Mouse (Mus musculus) cerebral cortex, adult 2 months (tissue): Measurements from ENCODE around the gene Fam71a.

Experiments used
- WGBS: fragments of 180-500 bp; shearing (Covaris S2); methylation state at CpG from one replicate; pipeline ENCODE4 v1.1.7; 2018; 5-methylcytosine and 5-hydroxymethylcytosine counted together

Gene Fam71a

GRCm38 (mm10) chr1:191181469-191182259 is 17.0 kb upstream of the Fam71a start:
- WGBS: 50% methylated on average over 12 of the region's 12 CpGs

GRCm38 (mm10) chr1:191180397-191180796 is 15.8 kb upstream of the Fam71a start:
- WGBS: 78% methylated on average over 4 of the region's 4 CpGs

- 71% methylated on average over 2 of the region's 2 CpGs for WGBS
Observed at GRCm38 (mm10) chr1:191179846-191180245, 15.2 kb upstream of the Fam71a start.

DNA sequence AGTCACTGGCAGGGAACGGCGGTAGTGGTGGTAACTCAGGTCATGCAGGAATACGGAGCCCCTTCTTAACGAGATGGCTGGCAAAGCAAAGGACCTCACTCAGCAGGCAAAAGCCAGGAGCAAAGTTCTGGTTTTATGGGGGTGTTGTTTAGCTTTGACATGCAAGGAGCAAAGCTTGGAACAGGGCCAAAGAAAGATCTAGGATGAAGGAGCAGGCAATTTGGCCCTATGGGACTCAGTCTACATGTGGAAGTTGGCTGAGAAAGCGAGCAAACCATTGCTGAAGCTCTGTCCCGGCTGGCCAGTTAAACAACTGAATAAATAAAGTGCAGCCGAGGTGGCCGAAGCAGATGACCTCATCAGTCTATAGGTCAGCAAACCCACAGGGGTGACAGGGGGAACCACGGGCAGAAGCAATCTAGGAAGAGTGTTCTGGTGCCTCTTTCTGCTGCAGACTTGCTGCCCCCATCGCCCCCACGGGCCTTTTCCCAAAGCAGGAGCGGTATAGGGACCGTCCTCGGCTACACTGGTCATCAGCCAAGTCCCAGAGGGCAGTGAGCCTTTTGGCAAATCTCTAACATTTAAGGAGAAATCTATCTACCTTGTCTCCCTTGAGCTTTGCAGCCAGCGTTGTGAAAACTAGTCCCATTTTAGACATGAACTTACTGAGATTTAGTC is 14.0 kb upstream of the Fam71a start:
- WGBS: 61% methylated on average over 15 of the region's 15 CpGs

GRCm38 (mm10) chr1:191176887-191177286 is 12.3 kb upstream of the Fam71a start:
- 94% methylated on average over 7 of the region's 7 CpGs for WGBS

GRCm38 (mm10) chr1:191172487-191172886 is 7.9 kb upstream of the Fam71a start:
- 16% methylated on average over 6 of the region's 6 CpGs for WGBS

DNA sequence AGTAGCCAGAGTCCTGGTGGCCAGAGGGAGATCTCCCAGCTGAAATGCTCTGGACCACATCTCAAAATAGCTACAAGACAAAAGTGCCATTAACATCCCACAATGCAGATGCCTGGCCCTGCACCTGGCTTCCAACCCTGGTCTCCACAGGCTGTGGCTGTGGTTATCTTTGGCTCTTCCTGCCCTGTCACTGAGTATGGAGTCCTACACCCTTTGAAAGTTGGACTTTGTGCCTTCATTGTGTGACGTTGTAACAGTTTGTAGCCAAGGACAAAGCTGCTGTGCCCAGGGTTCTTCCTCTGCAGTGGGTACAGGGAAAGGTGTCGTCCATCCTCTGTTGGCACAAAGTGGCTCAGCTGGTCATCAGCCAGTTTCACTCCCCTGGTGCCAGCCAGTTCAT is 5.8 kb upstream of the Fam71a start:
- WGBS: 83% methylated on average over 2 of the region's 2 CpGs

DNA sequence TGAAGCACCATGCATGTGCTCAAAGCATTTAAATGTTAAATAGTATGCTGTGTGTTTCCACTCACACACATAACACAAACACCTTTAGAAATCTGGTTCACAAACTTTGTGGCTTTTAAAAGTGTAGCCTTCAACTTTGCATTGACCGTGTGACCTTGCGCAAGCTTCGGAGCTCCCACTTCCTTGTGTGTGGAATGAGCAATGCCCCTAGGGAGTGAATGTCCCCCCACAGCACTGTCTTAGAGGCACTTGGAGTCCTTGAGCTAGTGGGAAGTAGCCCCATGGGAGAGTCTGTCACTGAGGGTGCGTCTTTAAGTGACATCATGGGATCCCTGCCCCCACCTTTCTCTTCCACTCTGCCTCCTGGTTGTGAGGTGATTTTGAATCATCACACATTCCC is 1.6 kb upstream of the Fam71a start:
- 90% methylated on average over 4 of the region's 4 CpGs for WGBS

DNA sequence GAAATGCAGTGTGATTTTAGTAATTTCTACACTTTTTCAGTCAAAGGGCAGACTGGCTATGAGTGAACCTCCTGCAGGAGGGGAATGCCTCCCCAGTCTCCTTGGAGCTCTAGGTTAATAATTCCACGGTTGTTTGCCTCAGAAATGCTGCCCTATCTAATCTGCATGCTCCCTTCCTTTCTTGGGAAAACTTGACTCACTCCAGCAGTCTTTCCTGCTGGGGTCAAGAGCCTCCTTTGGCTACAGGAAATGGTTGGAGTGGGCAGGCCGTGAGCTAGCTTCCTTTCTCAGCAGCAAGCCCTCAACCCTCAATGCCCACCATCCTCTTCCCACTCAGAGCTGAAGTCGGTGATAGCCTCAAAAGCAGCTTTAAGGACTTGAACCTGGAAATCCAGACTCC is 10.3 kb downstream of the Fam71a start:
- WGBS: 70% methylated on average over 3 of the region's 3 CpGs

DNA sequence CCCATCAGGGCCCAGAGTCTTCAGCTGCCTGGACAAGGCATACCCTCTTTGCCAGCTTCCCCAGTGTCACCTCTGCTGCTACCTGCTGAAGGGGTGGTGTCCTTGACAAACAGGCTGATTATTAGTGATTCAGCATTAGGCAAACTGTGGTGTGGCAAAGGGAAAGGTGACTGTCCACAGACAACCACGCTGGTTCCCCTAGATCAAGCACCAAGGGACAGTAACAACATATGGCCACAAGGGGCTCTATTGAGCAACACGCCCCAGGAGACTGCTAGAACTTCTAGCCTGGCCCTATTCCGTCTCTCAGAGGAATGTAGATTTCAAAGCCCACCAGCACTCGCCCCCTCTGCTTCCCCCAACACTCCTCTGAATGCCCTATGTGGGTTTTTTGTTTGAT is 11.6 kb downstream of the Fam71a start:
- 36% methylated on average over 4 of the region's 4 CpGs for WGBS

GRCm38 (mm10) chr1:191150924-191151605 is 13.6 kb downstream of the Fam71a start:
- 76% methylated on average over 8 of the region's 8 CpGs for WGBS

- WGBS: 85% methylated on average over 5 of the region's 5 CpGs
Observed at GRCm38 (mm10) chr1:191149489-191149888, 15.1 kb downstream of the Fam71a start.

GRCm38 (mm10) chr1:191140983-191141382 is 23.6 kb downstream of the Fam71a start:
- 81% methylated on average over 8 of the region's 8 CpGs for WGBS

- 63% methylated on average over 7 of the region's 7 CpGs for WGBS
Observed at GRCm38 (mm10) chr1:191138874-191139495, 25.6 kb downstream of the Fam71a start.

DNA sequence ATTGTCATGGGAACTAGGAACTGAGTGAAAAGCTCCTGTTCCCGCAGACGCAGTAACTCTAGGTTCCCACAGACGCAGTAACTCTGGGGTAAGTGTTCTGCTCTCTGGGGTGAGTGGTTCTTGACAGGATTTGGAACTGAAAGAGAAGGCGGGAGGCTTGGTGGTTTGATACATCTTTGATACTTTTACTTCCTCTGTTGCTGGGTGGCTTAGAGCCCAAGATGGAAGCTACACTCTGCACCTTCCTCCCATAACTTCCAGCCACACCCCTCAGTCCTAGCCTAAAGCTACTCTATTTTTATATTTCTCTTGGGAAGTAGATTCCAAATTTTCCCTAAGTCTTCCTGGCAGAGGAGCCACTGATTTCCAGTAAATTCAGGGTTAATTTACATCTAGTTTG is 26.2 kb downstream of the Fam71a start:
- WGBS: 72% methylated on average over 4 of the region's 4 CpGs

GRCm38 (mm10) chr1:191135406-191135805 is 29.2 kb downstream of the Fam71a start:
- 76% methylated on average over 4 of the region's 4 CpGs for WGBS

DNA sequence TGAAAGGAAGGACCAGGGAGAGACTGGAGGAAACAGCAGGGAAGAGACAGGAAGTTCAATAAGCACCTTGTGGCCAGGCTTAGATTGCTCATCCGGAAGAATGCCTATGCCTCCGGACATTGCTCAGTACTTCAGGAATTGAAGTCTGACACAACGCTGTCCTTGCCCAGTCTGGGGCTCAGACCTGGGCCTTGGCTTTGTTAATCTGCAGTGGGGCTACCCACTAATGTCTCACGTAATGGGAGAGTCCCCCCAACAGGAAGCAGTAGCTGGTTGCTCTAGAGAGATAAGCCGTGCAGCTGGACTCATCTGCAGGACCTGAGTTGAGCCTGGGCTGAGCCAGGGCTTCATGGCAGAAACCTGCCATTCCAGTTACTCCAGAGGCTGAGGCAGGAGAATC is 31.7 kb downstream of the Fam71a start:
- WGBS: 77% methylated on average over 5 of the region's 5 CpGs

DNA sequence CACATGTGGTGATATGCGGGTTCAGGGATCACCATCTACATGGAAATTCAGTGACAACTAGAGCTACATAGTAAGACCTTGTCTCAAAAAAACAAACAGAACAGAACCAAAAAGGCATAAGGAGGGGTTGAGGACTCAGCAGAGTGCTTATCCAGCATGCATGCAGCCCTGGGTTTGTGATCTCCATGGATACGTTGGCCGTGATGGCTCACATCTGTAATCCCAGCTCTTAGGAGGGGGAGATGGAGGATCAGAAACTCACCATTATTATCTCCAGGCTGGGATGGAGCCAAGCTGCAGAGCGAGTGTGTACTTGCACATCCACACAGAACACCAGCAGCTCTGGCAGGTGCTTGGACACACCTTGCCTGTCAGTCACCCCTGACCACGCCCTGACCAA is 32.4 kb downstream of the Fam71a start:
- 67% methylated on average over 5 of the region's 5 CpGs for WGBS

GRCm38 (mm10) chr1:191131692-191132091 is 32.9 kb downstream of the Fam71a start:
- WGBS: 91% methylated on average over 2 of the region's 2 CpGs

DNA sequence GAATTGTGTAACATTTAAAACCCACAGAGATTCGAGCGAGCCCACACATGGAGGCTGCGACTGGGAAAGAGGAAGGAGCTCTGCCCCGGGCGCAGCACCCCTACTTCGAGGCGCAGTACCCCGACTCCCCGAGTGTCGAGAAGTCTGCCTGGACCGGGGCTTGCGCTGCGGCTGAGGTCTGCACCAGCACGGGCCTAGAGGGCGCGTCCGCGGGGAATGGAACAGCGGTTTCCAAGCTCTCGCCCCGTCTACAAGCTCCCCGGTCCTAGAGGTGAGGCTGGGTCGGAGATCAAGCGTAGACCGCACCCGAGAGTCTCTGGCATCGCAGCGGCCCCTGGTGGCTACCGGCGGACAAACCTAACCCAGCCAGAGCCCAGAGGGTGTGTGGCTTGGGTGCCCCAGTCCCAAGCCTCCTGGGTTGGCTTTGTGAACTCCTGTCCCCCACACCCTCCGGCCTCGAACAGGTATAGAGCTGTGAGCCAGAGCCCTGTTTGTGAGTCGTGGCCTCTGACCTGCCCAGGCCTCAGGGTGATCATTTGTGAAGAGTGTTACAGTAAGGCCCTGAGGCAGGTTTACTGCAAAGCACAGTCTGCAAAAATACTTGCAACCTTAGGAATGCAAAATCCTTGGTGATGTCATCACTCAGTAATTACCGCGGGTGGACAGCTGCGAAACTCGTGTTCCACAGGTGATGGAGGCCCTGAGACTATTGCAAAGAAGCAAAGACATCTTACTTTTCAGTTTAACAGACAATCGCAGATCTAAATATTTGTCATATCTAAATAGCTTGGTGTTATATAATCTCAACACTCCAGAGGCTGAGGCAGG is 38.6 kb downstream of the Fam71a start:
- WGBS: 17% methylated on average over 38 of the region's 38 CpGs

GRCm38 (mm10) chr1:191124288-191124687 is 40.3 kb downstream of the Fam71a start:
- 69% methylated on average over 4 of the region's 4 CpGs for WGBS
